Mouse (Mus musculus) spleen, adult 10 weeks (tissue): Measurements from ENCODE around the gene Gm14409. TPM values are rescaled to one million over a fixed set of nuclear protein-coding genes. Genes with fewer than 3 reads are reported as not detected.

Experiments used
- polyA plus RNA-seq: library from polyadenylated mRNA; stranded (reverse); fragments of 350-450 nt; fragmentation: Illumina TruSeq; extraction: RNeasy Lipid Tissue Mini Kit (QIAGEN cat#74804); gene quantifications from one replicate; pipeline ENCODE4 v1.2.3, GENCODE M21; 2015; ENCODE audit warnings: low replicate concordance; ENCODE audit not compliant: insufficient read depth

Gene Gm14409
- polyA plus RNA-seq, result not detected

GRCm38 (mm10) chr2:177266936-177267335 lies at the start of gene Gm14409:
Gene Gm14409, minus strand, starts transcription at chr2:177267036.

Other genes with a start within 250 kb of the Gm14409 start
- gene Gm14401, start 192.7 kb downstream of the Gm14409 start, polyA plus RNA-seq, result not detected
- 24.6 TPM for gene Gm14410, start 60.6 kb downstream of the Gm14409 start, polyA plus RNA-seq
- 0.29 TPM for gene Gm14412, start 57.3 kb upstream of the Gm14409 start, polyA plus RNA-seq
- gene Gm14418, start 131.3 kb upstream of the Gm14409 start, polyA plus RNA-seq, result 4.3 TPM
- gene Zfp970, start 197.7 kb upstream of the Gm14409 start, polyA plus RNA-seq, result 26.7 TPM
- gene Gm14403, start 231.2 kb upstream of the Gm14409 start, polyA plus RNA-seq, result 7.9 TPM